Mouse (Mus musculus): ENCODE data around the gene Hpgd.

The Hpgd gene

DNA sequence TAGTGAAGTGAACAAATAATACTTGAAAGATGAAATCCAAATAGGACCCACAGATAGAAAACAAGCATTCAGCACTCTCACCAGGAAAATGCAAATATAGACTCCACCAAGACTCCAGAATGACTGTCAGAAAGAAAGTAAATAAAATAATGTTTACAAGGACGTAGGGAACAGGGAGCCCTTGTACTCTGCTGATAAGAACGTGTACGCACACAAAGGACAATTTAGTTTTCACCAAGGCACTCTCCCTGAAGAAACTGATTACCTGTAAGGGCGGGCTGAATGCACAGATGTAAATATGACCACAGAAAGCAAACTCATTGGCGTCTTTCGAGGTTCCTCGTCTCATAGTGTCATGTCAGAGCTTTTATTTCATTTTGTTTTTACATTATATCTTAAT, 10.2 kb downstream of the Hpgd start:
- in situ Hi-C loops (cut with MboI; ENCODE audit: low pct_unique_long_range_greater_than_20kb in 1 of 2, low sequenced_read_pairs in 2 of 2, unreplicated experiment in 1 of 2): no loop called here

- in situ Hi-C loops (cut with MboI; ENCODE audit: low pct_unique_long_range_greater_than_20kb in 1 of 2, low sequenced_read_pairs in 2 of 2, unreplicated experiment in 1 of 2): no loop called here
Measured at GRCm38 (mm10) chr8:56313622-56314021, 19.2 kb downstream of the Hpgd start.

- in situ Hi-C loops (cut with MboI; ENCODE audit: low pct_unique_long_range_greater_than_20kb in 1 of 2, low sequenced_read_pairs in 2 of 2, unreplicated experiment in 1 of 2): no loop called here
Measured at GRCm38 (mm10) chr8:56315189-56315588, 20.8 kb downstream of the Hpgd start.

DNA sequence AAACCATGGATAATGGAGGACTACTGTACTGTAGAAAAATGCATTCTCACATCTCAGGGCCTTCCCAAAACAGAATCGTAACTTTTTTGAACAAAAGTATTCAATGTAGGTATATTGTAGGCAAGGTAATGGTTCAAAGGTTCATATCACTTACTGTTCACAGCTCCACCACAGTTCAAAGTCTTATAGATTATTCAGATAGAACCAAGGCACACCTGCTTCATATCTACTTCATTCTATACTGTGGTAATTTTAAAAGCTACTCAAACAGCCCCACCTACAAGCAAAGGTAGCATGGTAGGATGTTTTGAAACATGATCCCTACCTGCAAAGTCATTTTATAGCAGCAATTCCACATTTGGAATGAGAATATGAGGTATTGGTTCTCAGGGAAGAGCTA, 28.9 kb downstream of the Hpgd start:
- in situ Hi-C loops (cut with MboI; ENCODE audit: low pct_unique_long_range_greater_than_20kb in 1 of 2, low sequenced_read_pairs in 2 of 2, unreplicated experiment in 1 of 2): no loop called here

- in situ Hi-C loops (cut with MboI; ENCODE audit: low pct_unique_long_range_greater_than_20kb in 1 of 2, low sequenced_read_pairs in 2 of 2, unreplicated experiment in 1 of 2): no loop called here
Measured at GRCm38 (mm10) chr8:56327709-56328108, 33.3 kb downstream of the Hpgd start.

DNA sequence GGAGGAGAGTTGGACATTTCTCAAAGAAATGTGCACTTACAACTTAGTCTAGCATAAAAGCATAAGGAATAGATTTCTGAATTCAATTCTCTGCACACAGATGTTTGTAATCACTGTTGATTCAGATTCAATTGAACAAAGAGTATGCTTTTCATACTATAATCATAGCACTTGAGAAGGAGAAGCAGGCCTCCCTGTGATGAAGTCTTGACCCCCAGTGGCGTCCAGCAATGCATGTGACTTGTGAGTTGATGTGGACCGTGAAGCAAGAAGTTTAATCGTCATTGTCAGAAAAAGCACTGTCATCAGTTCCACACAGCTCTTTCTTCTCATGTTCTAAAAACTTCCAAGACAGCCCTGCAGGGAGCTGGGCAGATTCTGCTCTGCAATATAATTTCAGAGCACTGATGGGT, 33.8 kb downstream of the Hpgd start:
- in situ Hi-C loops (cut with MboI; ENCODE audit: low pct_unique_long_range_greater_than_20kb in 1 of 2, low sequenced_read_pairs in 2 of 2, unreplicated experiment in 1 of 2): no loop called here

GRCm38 (mm10) chr8:56335390-56336000, 41.1 kb downstream of the Hpgd start:
- in situ Hi-C loops (cut with MboI; ENCODE audit: low pct_unique_long_range_greater_than_20kb in 1 of 2, low sequenced_read_pairs in 2 of 2, unreplicated experiment in 1 of 2): no loop called here

GRCm38 (mm10) chr8:56336771-56337170, 42.4 kb downstream of the Hpgd start:
- in situ Hi-C loops (cut with MboI; ENCODE audit: low pct_unique_long_range_greater_than_20kb in 1 of 2, low sequenced_read_pairs in 2 of 2, unreplicated experiment in 1 of 2): no loop called here

DNA sequence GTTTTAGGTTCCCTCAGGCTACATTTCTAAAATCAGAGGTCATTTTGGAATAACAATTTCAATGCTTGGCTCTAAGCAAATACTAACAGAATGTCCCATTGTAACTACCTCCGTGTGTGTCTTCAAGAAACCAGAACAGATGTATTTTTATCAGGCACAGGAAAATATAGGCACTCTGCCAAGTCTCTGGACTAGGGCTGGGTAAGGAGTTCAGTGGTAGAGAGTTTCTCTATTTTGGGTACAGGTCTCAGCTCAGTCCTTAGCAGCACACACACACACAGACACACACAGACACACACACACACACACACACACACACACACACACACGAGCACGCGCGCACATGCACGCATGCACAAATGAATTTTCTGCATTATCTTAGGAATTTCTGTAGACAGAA, 49.1 kb downstream of the Hpgd start:
- in situ Hi-C loops (cut with MboI; ENCODE audit: low pct_unique_long_range_greater_than_20kb in 1 of 2, low sequenced_read_pairs in 2 of 2, unreplicated experiment in 1 of 2): no loop called here

DNA sequence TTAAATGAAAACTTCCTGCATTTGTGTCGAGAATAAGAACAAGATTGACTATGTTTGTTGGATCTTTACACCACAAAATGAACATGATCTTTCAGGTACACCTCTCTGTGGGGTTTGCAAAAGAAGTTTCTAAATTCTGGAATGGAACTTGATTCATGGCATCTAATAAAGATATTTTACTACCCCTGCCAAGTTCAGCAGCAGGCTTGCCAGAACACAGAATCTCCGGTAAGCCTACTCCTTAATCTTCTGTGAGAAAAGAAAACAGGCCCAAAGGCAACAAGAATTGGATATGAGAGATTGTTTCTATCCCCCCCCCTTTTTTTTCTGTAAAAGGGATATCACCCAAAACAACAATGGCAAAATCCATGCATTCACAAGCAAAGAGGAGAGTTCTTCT, 49.6 kb downstream of the Hpgd start:
- in situ Hi-C loops (cut with MboI; ENCODE audit: low pct_unique_long_range_greater_than_20kb in 1 of 2, low sequenced_read_pairs in 2 of 2, unreplicated experiment in 1 of 2): no loop called here

GRCm38 (mm10) chr8:56344359-56344758, 50.0 kb downstream of the Hpgd start:
- in situ Hi-C loops (cut with MboI; ENCODE audit: low pct_unique_long_range_greater_than_20kb in 1 of 2, low sequenced_read_pairs in 2 of 2, unreplicated experiment in 1 of 2): no loop called here

DNA sequence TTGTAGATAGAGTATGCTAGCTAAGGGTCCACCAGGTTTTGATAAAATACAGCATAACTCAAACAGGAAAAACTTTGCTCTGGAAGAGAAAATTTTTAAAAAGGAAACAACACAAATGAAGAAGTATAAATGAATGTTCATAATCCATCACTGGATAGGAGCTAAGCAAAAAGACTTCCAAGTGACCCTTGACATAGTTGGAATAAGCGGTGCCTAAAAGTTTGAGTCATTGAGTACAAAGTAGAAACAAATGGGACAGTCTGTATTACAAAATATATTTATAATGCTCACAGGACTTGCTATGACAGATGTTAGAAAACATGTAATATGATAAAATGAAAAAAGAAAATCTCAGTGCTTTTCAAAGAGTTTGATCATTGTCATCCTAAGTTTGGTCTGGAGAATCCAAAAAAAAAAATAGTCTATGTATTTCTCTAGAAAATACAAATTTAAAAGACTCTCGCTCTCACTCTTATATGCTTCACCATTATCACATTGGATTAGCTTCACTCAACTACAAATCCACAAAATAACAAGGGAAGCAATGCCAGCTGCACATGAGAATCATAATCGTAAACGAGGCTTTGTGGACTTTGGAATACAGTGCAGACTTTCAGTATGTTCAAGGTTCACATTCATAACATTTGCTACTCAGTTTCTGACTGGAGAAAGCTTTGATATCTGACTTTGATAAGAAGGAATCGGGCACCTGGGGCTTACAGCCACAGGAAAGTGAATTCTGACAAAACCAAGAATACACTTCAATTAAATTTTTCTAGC, 51.4 kb downstream of the Hpgd start:
- in situ Hi-C loops (cut with MboI; ENCODE audit: low pct_unique_long_range_greater_than_20kb in 1 of 2, low sequenced_read_pairs in 2 of 2, unreplicated experiment in 1 of 2): no loop called here

GRCm38 (mm10) chr8:56363180-56363579, 68.8 kb downstream of the Hpgd start:
- in situ Hi-C loops (cut with MboI; ENCODE audit: low pct_unique_long_range_greater_than_20kb in 1 of 2, low sequenced_read_pairs in 2 of 2, unreplicated experiment in 1 of 2): no loop called here
